10 mouse cellular contexts compared by ENCODE assay signal in genomic region chr4:150238433-150239086, GRCm38 (mm10). TPM values are rescaled to one million over a fixed set of nuclear protein-coding genes. Genes with fewer than 3 reads are reported as not detected.
DNase-seq lines count a peak whose midpoint lies in the region; ATAC-seq and TF ChIP-seq lines count a peak whose summit lies in the region.
"Had no signal": no experiment of that assay in that cellular context is flagged by ENCODE, and none has a peak within 500 bp of the region (broad histone marks: within the 10 kb centered on the region; RNA-seq: fewer than 3 reads in every experiment).

No protein-coding gene starts in this region.

- H3K9ac ChIP-seq in heart, embryonic 11.5 days (ENCODE audit: low read depth, low read length) = peak overlapping the region; percentile 99
- peak overlapping the region; percentile 77 for H3K9ac ChIP-seq in limb, embryonic 11.5 days (ENCODE audit: low read length)

- no peak for ATAC-seq in G1E (ENCODE audit: extremely low read depth, insufficient number of reproducible peaks, low FRiP score, poor library complexity, severe bottlenecking)
- ATAC-seq in heart, embryonic 11.5 days (replicated peaks; ENCODE audit: insufficient number of reproducible peaks, low FRiP score, low TSS enrichment) = no peak
- no peak for ATAC-seq in limb, embryonic 11.5 days (ENCODE audit: insufficient number of reproducible peaks, low FRiP score, low TSS enrichment, low read depth)
- ATAC-seq: Patski had no signal

- DNase-seq in cerebellum, adult 2 months = peak in 1 of 2 experiments; percentile 50
- no peak for DNase-seq in cerebellum, adult 11 months
- no peak for DNase-seq in G1E (ENCODE audit: low spot score)
- DNase-seq in limb, embryonic 11.5 days (ENCODE audit: low spot score) = peak; percentile 52
- peak; percentile 26 for DNase-seq in splenic B cell, adult 2 months (ENCODE audit: low read depth, low spot score)
- no peak for DNase-seq in adrenal gland, postnatal 4 days (ENCODE audit: low spot score in 2 of 2)
- no peak for DNase-seq in adrenal gland, adult 18-20 months (ENCODE audit: low spot score in 2 of 2)

- no peak overlapping the region for H3K27ac ChIP-seq in cerebellum, adult 2 months (ENCODE audit: insufficient read depth, low read length)
- peak overlapping the region; percentile 99 for H3K27ac ChIP-seq in heart, embryonic 11.5 days (ENCODE audit: low read depth, low read length)
- H3K27ac ChIP-seq in limb, embryonic 11.5 days (replicated peaks; ENCODE audit: low read depth, low read length) = peak overlapping the region; percentile 99; the same call in 1 of the 2 replicates

- H3K4me2 ChIP-seq in heart, embryonic 11.5 days = peak overlapping the region; percentile 76
- peak overlapping the region; percentile 78 for H3K4me2 ChIP-seq in limb, embryonic 11.5 days (ENCODE audit: low read depth, severe bottlenecking)

- H3K4me3 ChIP-seq in cerebellum, adult 2 months (replicated peaks; ENCODE audit: insufficient read depth, low read depth, low read length) = peak overlapping the region; percentile 75
- H3K4me3 ChIP-seq in G1E (ENCODE audit: low read depth, low read length) = peak overlapping the region; percentile 99
- H3K4me3 ChIP-seq in heart, embryonic 11.5 days (ENCODE audit: low read depth, low read length) = peak overlapping the region; percentile 92
- peak overlapping the region; percentile 65 for H3K4me3 ChIP-seq in limb, embryonic 11.5 days (ENCODE audit: low read depth, low read length)

- 8% methylated on average over 3 of the region's 3 CpGs for WGBS in cerebellum, adult 2 months
- 5% methylated on average over 3 of the region's 3 CpGs for WGBS in heart, embryonic 11.5 days (ENCODE audit: insufficient replicate concordance)
- 2% methylated on average over 3 of the region's 3 CpGs for WGBS in limb, embryonic 11.5 days

- no peaks in the 10 kb centered on the region for H3K27me3 ChIP-seq in cerebellum, adult 2 months (ENCODE audit: control insufficient read depth, insufficient read depth, low read length)
- no peaks in the 10 kb centered on the region for H3K27me3 ChIP-seq in G1E (ENCODE audit: insufficient read depth, low read length)
- H3K27me3 ChIP-seq in heart, embryonic 11.5 days (ENCODE audit: control insufficient read depth, insufficient read depth, low read length) = no peaks in the 10 kb centered on the region
- no peaks in the 10 kb centered on the region for H3K27me3 ChIP-seq in limb, embryonic 11.5 days (ENCODE audit: control insufficient read depth, insufficient read depth, low read length)
- no peaks in the 10 kb centered on the region for H3K27me3 ChIP-seq in splenic B cell, adult 2 months (ENCODE audit: control insufficient read depth, insufficient read depth, low read length, poor library complexity, severe bottlenecking)
- H3K27me3 ChIP-seq: Patski had no signal

- no peak for TF ChIP-seq POLR2A in cerebellum, adult 2 months (IDR thresholded peaks at IDR 0.05; ENCODE audit: borderline replicate concordance, insufficient read depth, low read length)

- H3K36me3 ChIP-seq in G1E (replicated peaks) = peaks cover 55% of the 10 kb centered on the region
- H3K36me3 ChIP-seq in heart, embryonic 11.5 days (ENCODE audit: control insufficient read depth, insufficient read depth, low read length) = peaks cover 35% of the 10 kb centered on the region
- H3K36me3 ChIP-seq in limb, embryonic 11.5 days (ENCODE audit: control insufficient read depth, insufficient read depth, low read length) = peaks cover 22% of the 10 kb centered on the region
- peaks cover 20% of the 10 kb centered on the region for H3K36me3 ChIP-seq in splenic B cell, adult 2 months (ENCODE audit: control insufficient read depth, insufficient read depth, low read length, poor library complexity, severe bottlenecking)

- TF ChIP-seq CTCF in cerebellum, adult 2 months (IDR thresholded peaks at IDR 0.05; ENCODE audit: borderline replicate concordance, insufficient read depth, low read depth, low read length) = no peak
- no peak for TF ChIP-seq CTCF in G1E (IDR thresholded peaks at IDR 0.05; ENCODE audit: low read depth, low read length)

- peaks cover 14% of the 10 kb centered on the region for H3K4me1 ChIP-seq in cerebellum, adult 2 months (ENCODE audit: control insufficient read depth, insufficient read depth, low read length)
- peaks cover 70% of the 10 kb centered on the region for H3K4me1 ChIP-seq in G1E (ENCODE audit: insufficient read depth, low read depth, low read length)
- H3K4me1 ChIP-seq in heart, embryonic 11.5 days (ENCODE audit: control insufficient read depth, insufficient read depth, low read length) = peaks cover 38% of the 10 kb centered on the region
- H3K4me1 ChIP-seq in limb, embryonic 11.5 days (ENCODE audit: control insufficient read depth, insufficient read depth, low read length) = peaks cover 17% of the 10 kb centered on the region

- H3K9me3 ChIP-seq in G1E (replicated peaks) = no peaks in the 10 kb centered on the region
- no peaks in the 10 kb centered on the region for H3K9me3 ChIP-seq in heart, embryonic 11.5 days (replicated peaks; ENCODE audit: control insufficient read depth, low read length)
- H3K9me3 ChIP-seq in limb, embryonic 11.5 days (ENCODE audit: control insufficient read depth, low read length) = no peaks in the 10 kb centered on the region

RNA-seq across cellular contexts. Expression of gene Eno1, which starts 2.0 kb away (rescaled TPM):
- 918 and 961 TPM in 2 replicates for polyA plus RNA-seq in cerebellum, adult 2 months (2012; rRNA removed)
- total RNA-seq in G1E (2014; fragmentation: Nextera tagmentation) (705 and 806 TPM in 2 replicates), G1E (2017) (688 and 864 TPM in 2 replicates)
- 1,261 and 1,939 TPM in 2 replicates for polyA plus RNA-seq in G1E (2012)
- polyA plus RNA-seq in heart, embryonic 11.5 days (2014; fragmentation: Nextera tagmentation; extraction: Ambion mirVana) = 2,057 and 2,150 TPM in 2 replicates
- 2,196 and 2,311 TPM in 2 replicates for polyA plus RNA-seq in limb, embryonic 11.5 days (2014; fragmentation: Nextera tagmentation; extraction: Ambion mirVana)
- total RNA-seq in adrenal gland, postnatal 4 days (2021) = 100 to 1,000 TPM; 259 to 261 TPM
- 100 to 1,000 TPM; 471 to 935 TPM for total RNA-seq in adrenal gland, adult 18-20 months (2021)

RNA-seq across cellular contexts. Expression of gene Car6, which starts 37.4 kb away (rescaled TPM):
- polyA plus RNA-seq in cerebellum, adult 2 months (2012; rRNA removed) = not detected in 2 replicates
- total RNA-seq in G1E (2014; fragmentation: Nextera tagmentation) = not detected in 2 replicates
- total RNA-seq in G1E (2017) = not detected in 2 replicates
- polyA plus RNA-seq in G1E (2012) = not detected in 2 replicates
- polyA plus RNA-seq in heart, embryonic 11.5 days (2014; fragmentation: Nextera tagmentation; extraction: Ambion mirVana) = 0.32 TPM in 1 of 2 replicates, not detected in the other
- polyA plus RNA-seq in limb, embryonic 11.5 days (2014; fragmentation: Nextera tagmentation; extraction: Ambion mirVana) = 0.09 and 0.34 TPM in 2 replicates
- total RNA-seq in adrenal gland, postnatal 4 days (2021) = not detected
- 1 to 10 TPM; 1.4 to 2.5 TPM for total RNA-seq in adrenal gland, adult 18-20 months (2021)
- polyA plus RNA-seq: large intestine, adult 2 months; Patski had no signal

RNA-seq across cellular contexts. Expression of gene Rere, which starts 42.9 kb away (rescaled TPM):
- 69.1 and 73.2 TPM in 2 replicates for polyA plus RNA-seq in cerebellum, adult 2 months (2012; rRNA removed)
- total RNA-seq in G1E (2014; fragmentation: Nextera tagmentation) = 154 and 173 TPM in 2 replicates
- total RNA-seq in G1E (2017) = 17.4 and 18.6 TPM in 2 replicates
- polyA plus RNA-seq in G1E (2012) = 329 and 361 TPM in 2 replicates
- polyA plus RNA-seq in heart, embryonic 11.5 days (2014; fragmentation: Nextera tagmentation; extraction: Ambion mirVana) = 26.0 and 29.1 TPM in 2 replicates
- 37.9 and 44.9 TPM in 2 replicates for polyA plus RNA-seq in limb, embryonic 11.5 days (2014; fragmentation: Nextera tagmentation; extraction: Ambion mirVana)
- total RNA-seq in adrenal gland, postnatal 4 days (2021) = 100 to 1,000 TPM; 150 to 160 TPM
- 100 to 1,000 TPM in 1 of 2 experiments, 10 to 100 TPM in 1; 87.8 to 100 TPM for total RNA-seq in adrenal gland, adult 18-20 months (2021)

Comparison
In these comparisons a context has a peak if more than half of its experiments do, and no peak if none do; other contexts are left out.
1. DNase-seq: peak in limb, embryonic 11.5 days (single experiment) and splenic B cell, adult 2 months (single experiment); none in cerebellum, adult 11 months (single experiment), G1E (single experiment), adrenal gland, postnatal 4 days (0 of 2) and adrenal gland, adult 18-20 months (0 of 2).
2. Peak in every context shown above with its lines, with median percentiles within 50 percentile points of each other: H3K4me3 ChIP-seq.